Mouse (Mus musculus) bone marrow macrophage, adult 2 months (primary cell): ENCODE results near the gene Lhfpl3. TPM values are rescaled to one million over a fixed set of nuclear protein-coding genes. Genes with fewer than 3 reads are reported as not detected.

ENCODE experiments used
- H3K27ac ChIP-seq: 2 replicates; pipeline ENCODE4 v1.5.1; 2012; ENCODE audit warnings: low read depth, low read length; ENCODE audit not compliant: insufficient read depth
- H3K4me1 ChIP-seq: 2 replicates; pipeline ENCODE4 v1.6.1; 2012; ENCODE audit warnings: low read length; ENCODE audit not compliant: control insufficient read depth, insufficient read depth
- H3K4me3 ChIP-seq: 2 replicates; pipeline ENCODE4 v1.5.1; 2012; ENCODE audit warnings: mild to moderate bottlenecking, low read length, moderate library complexity; ENCODE audit not compliant: insufficient read depth
- CTCF ChIP-seq: IDR thresholded peaks from 2 replicates; pipeline ENCODE4 v1.5.1; 2012; ENCODE audit warnings: low read depth, mild to moderate bottlenecking, low read length, moderate library complexity
- POLR2A ChIP-seq: IDR thresholded peaks from 2 replicates; pipeline ENCODE4 v1.6.1; 2012; ENCODE audit warnings: mild to moderate bottlenecking, low read depth, low read length, borderline replicate concordance
- polyA plus RNA-seq: library from polyadenylated mRNA; stranded (reverse); fragments of >200 nt; gene quantifications from 2 replicates; pipeline ENCODE4 v1.2.4, GENCODE M21; 2012; ENCODE audit not compliant: missing spikeins, insufficient read depth, insufficient read length

Gene Lhfpl3
- polyA plus RNA-seq, 1 experiment: not detected

- Histone ChIP-seq H3K4me1 (peaks cover 22% of the 10 kb centered on the region), H3K27ac (no peak overlapping the region), H3K4me3 (peak overlapping the region; percentile 27; the same call in 1 of the 2 replicates)
- TF ChIP-seq POLR2A (no peak), CTCF (peak; percentile 71)
These were observed 505.8 kb downstream of the Lhfpl3 start for GRCm38 (mm10) chr5:23251462-23252224.

GRCm38 (mm10) chr5:23255816-23256418 is 510.1 kb downstream of the Lhfpl3 start:
- Histone ChIP-seq H3K4me3 (no peak overlapping the region), H3K4me1 (peaks cover 15% of the 10 kb centered on the region), H3K27ac (no peak overlapping the region)
- TF ChIP-seq CTCF (no peak), POLR2A (no peak)

- TF ChIP-seq CTCF (no peak), POLR2A (no peak)
- H3K4me3 ChIP-seq: no peak overlapping the region
These were observed 527.5 kb downstream of the Lhfpl3 start for GRCm38 (mm10) chr5:23273309-23273708.

GRCm38 (mm10) chr5:23279364-23279763 is 533.5 kb downstream of the Lhfpl3 start:
- Histone ChIP-seq H3K27ac (no peak overlapping the region), H3K4me1 (no peaks in the 10 kb centered on the region), H3K4me3 (no peak overlapping the region)
- TF ChIP-seq POLR2A: no peak
- TF ChIP-seq CTCF: no peak

More at GRCm38 (mm10) chr5:23273309-23273708, 527.5 kb downstream of the Lhfpl3 start:
- Histone ChIP-seq H3K4me1 (no peaks in the 10 kb centered on the region), H3K27ac (no peak overlapping the region)

GRCm38 (mm10) chr5:23284884-23285283 is 539.0 kb downstream of the Lhfpl3 start:
- Histone ChIP-seq H3K4me3 (no peak overlapping the region), H3K27ac (no peak overlapping the region), H3K4me1 (no peaks in the 10 kb centered on the region)
- no peak for TF ChIP-seq POLR2A
- no peak for TF ChIP-seq CTCF

GRCm38 (mm10) chr5:23289149-23289548 is 543.3 kb downstream of the Lhfpl3 start:
- Histone ChIP-seq H3K4me1 (no peaks in the 10 kb centered on the region), H3K4me3 (no peak overlapping the region), H3K27ac (no peak overlapping the region)
- TF ChIP-seq CTCF: no peak
- TF ChIP-seq POLR2A: no peak

Other genes starting within 250 kb of the Lhfpl3 start
- 26.8 and 27.1 TPM in 2 replicates for gene Orc5, start 195.6 kb upstream of the Lhfpl3 start, polyA plus RNA-seq